Mouse (Mus musculus): ENCODE measurements at regions not wholly inside any gene's neighbourhood (a gene's known extent, or its start where the extent isn't known, plus 50 kb on each side); places are given as distances from the start of the nearest gene placed in this dataset.

DNA sequence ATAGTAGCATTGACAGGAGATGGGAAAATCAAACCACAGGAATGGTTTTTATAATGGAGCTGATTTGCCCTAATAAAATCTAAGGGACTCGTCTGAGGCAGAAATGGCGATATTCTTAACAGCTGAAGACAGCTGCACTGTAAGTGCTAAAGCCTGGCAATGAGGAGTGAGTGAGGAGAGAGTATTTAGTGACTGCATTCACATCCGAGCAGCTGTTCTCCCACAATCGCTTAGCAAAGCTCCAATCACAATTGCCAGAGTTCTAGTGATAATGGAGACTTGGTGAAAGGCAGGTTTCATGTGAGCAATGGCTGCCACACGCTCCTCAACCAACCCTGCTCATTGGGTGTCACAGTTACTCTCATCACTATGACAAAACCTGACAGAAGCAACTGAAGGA is 61.3 kb upstream of the Zranb2 start:
- 88% methylated on average over 5 of the region's 5 CpGs for WGBS

DNA sequence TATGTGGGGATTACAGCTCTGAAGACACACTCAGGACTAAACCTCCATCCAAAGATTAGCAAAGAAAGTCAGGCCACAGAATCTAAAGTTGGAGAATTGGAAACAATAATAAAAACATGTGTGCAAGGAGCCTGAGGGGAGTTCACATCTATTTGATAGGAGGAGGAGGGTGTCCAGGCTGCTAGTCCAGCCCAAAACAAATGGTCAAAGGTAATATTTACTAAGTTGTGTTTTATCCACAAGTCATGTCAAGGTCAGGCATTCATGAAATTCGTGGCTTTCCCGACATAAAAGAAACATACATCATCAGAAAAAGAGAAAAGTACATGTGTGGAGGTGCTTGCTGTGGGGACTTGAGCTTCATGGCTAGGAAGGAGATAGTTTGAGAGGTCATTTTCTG is 56.2 kb upstream of the Zranb2 start:
- WGBS: 65% methylated on average over 2 of the region's 2 CpGs
- H3K9ac ChIP-seq (replicated peaks): no peak overlapping the region
- no peaks in the 10 kb centered on the region for H3K27me3 ChIP-seq
- H3K4me3 ChIP-seq: no peak overlapping the region
- H3K4me2 ChIP-seq (replicated peaks): no peak overlapping the region
- no peaks in the 10 kb centered on the region for H3K4me1 ChIP-seq
- no peaks in the 10 kb centered on the region for H3K9me3 ChIP-seq
- no peaks in the 10 kb centered on the region for H3K36me3 ChIP-seq
- no peak overlapping the region for H3K27ac ChIP-seq (replicated peaks)
- no peak for ATAC-seq (ENCODE audit: low FRiP score, low read depth)

More for the DNA sequence above, 61.3 kb upstream of the Zranb2 start:
- Histone ChIP-seq H3K27me3 (no peaks in the 10 kb centered on the region), H3K4me1 (no peaks in the 10 kb centered on the region), H3K4me2 (replicated peaks) (no peak overlapping the region), H3K27ac (replicated peaks) (no peak overlapping the region), H3K9me3 (no peaks in the 10 kb centered on the region), H3K4me3 (no peak overlapping the region), H3K9ac (replicated peaks) (no peak overlapping the region), H3K36me3 (no peaks in the 10 kb centered on the region)
- no peak for ATAC-seq (ENCODE audit: low FRiP score, low read depth)

All from midbrain, embryonic 12.5 days (tissue).